18 mouse cellular contexts compared by ENCODE assay signal in the genomic region with DNA sequence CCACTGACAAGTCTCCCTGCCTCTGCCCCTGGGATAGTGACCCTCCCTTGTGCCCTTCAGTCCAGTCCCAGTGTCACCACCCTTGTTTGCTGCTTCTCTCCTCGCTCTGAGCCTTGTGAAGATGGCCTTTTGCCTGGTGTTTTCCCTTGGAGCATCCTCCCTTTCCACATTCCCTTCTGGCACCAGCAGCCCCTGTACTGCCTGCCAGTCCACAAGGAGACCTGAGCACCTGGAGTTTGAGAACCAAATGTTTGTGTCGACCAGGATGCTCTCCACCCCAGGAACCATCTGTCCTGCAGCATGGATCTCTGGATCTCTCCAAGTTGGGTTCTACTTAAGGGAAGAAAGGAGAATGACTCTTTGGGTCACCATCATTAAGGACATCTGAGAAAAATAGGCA.
"Had no signal": no experiment of that assay in that cellular context is flagged by ENCODE, and none has a peak within 500 bp of the region (broad histone marks: within the 10 kb centered on the region; RNA-seq: fewer than 3 reads in every experiment).

No protein-coding gene starts in this region.

- H3K4me1 ChIP-seq: neural tube, embryonic 12.5 days; stomach, embryonic 15.5 days had no signal

- H3K27ac ChIP-seq: kidney, postnatal 0 days; layer of hippocampus, adult 2 months; limb, embryonic 10.5 days; midbrain, embryonic 12.5 days; neural tube, embryonic 12.5 days; stomach, embryonic 15.5 days had no signal

- H3K9me3 ChIP-seq: limb, embryonic 10.5 days; megakaryocyte, embryonic 14.5 days; midbrain, embryonic 12.5 days; neural tube, embryonic 12.5 days; stomach, embryonic 15.5 days had no signal

- H3K9ac ChIP-seq: lung, embryonic 14.5 days; midbrain, embryonic 12.5 days; neural tube, embryonic 12.5 days; stomach, embryonic 15.5 days had no signal

- DNase-seq: kidney, adult 9 months; kidney, postnatal 36 days; lung, embryonic 14.5 days; lung, postnatal 10 days; lung, postnatal 4 days; retina, postnatal 1 day; right cerebral cortex, postnatal 4 days; spleen, adult 18-20 months; thymus, postnatal 36 days had no signal

- H3K4me2 ChIP-seq: liver, embryonic 11.5 days; lung, embryonic 14.5 days; midbrain, embryonic 12.5 days; neural tube, embryonic 12.5 days; stomach, embryonic 15.5 days had no signal

- H3K36me3 ChIP-seq: limb, embryonic 10.5 days; midbrain, embryonic 12.5 days; neural tube, embryonic 12.5 days; stomach, embryonic 15.5 days had no signal

- H3K4me3 ChIP-seq: layer of hippocampus, adult 2 months; limb, embryonic 10.5 days; megakaryocyte, embryonic 14.5 days; midbrain, embryonic 12.5 days; myocyte; neural tube, embryonic 12.5 days; stomach, embryonic 15.5 days had no signal

- H3K27me3 ChIP-seq: midbrain, embryonic 12.5 days; neural tube, embryonic 12.5 days; stomach, embryonic 15.5 days had no signal
